Mouse (Mus musculus): ENCODE measurements around the gene Ctsa.
"Not testable (repeated sequence)": the region's sequence is repeated elsewhere in the genome, so short reads cannot be mapped to it uniquely, and the experiment has no call there.

Ctsa gene

GRCm38 (mm10) chr2:164832748-164833301 is at the start of gene Ctsa:
Ctsa (plus strand) TSS chr2:164832873.
- DNase-seq (ENCODE audit: low read depth, low spot score): no peak

GRCm38 (mm10) chr2:164783926-164784581 is 48.6 kb upstream of the Ctsa start:
- DNase-seq (ENCODE audit: low read depth, low spot score): no peak

DNA sequence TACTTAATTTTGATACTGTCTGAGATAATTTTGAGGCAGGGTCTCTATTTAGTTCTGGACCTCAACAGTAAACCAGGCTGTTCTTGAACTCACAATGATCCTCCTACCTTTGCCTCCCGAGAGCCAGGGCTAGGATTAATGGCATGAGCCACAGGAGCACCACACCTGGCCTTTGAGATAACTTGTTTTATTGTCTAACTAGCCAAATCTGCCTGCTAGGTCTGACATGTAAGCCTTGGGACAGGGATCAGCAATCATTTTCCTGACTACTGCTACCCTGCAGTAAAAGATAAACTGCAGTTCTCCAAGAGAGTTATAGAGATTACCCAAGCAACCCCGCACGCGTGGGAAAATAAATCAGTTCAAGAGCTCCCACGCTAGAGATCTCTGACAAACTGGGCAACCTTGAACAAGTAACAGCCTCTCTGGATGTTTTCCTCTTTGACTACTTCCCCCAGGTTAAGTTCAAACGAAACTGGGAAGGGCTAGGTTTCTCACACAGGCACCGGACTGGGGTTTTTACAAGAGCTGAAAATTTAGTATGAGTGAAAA is 47.7 kb upstream of the Ctsa start:
- DNase-seq (ENCODE audit: low read depth, low spot score): no peak

- peak; percentile 68 for DNase-seq (ENCODE audit: low read depth, low spot score)
Measured at GRCm38 (mm10) chr2:164785481-164786387, 46.9 kb upstream of the Ctsa start, which contains the start of gene Snx21. Snx21 (plus strand) TSS chr2:164785823.

DNA sequence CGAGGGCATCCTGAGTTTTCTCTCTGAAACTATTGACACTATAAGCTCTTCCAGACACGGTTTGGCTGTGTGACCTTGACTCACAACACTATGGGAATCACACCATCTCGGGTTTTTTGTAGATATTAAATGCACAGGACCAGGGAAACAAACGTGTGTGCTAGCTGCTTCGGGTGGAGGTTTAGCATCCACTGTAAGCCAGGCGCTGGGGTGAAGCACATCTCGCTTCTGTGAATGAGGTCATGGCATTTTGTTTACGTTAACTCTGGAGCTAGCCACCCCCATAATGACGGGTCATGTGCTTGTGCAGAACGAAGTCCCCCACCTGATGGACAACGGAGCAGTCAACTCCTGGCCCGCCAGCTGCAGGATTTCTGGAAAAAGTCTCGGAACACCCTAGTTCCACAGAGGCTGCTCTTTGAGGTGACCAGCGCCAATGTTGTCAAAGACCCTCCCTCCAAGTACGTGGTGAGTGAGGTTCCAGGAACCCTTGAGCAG is 46.2 kb upstream of the Ctsa start:
- DNase-seq (ENCODE audit: low read depth, low spot score): no peak

- DNase-seq (ENCODE audit: low read depth, low spot score): no peak
Measured at GRCm38 (mm10) chr2:164787032-164787431, 45.6 kb upstream of the Ctsa start.

- no peak for DNase-seq (ENCODE audit: low read depth, low spot score)
Measured at GRCm38 (mm10) chr2:164787779-164788178, 44.9 kb upstream of the Ctsa start.

GRCm38 (mm10) chr2:164788411-164788810 is 44.3 kb upstream of the Ctsa start:
- no peak for DNase-seq (ENCODE audit: low read depth, low spot score)

GRCm38 (mm10) chr2:164790451-164790850 is 42.2 kb upstream of the Ctsa start:
- DNase-seq (ENCODE audit: low read depth, low spot score): no peak

DNA sequence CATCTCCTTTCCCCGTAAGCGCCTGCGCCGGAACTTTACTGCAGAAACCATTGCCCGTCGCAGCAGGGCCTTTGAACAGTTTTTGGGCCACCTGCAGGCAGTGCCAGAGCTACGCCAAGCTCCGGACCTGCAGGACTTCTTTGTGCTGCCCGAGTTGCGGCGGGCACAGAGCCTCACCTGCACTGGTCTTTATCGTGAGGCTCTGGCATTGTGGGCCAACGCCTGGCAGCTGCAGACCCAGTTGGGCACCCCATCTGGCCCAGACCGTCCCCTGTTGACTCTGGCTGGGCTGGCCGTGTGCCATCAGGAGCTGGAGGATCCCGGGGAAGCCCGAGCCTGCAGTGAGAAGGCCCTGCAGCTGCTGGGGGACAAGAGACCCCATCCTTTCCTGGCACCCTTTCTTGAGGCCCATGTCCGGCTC is 40.8 kb upstream of the Ctsa start:
- DNase-seq (ENCODE audit: low read depth, low spot score): no peak

DNA sequence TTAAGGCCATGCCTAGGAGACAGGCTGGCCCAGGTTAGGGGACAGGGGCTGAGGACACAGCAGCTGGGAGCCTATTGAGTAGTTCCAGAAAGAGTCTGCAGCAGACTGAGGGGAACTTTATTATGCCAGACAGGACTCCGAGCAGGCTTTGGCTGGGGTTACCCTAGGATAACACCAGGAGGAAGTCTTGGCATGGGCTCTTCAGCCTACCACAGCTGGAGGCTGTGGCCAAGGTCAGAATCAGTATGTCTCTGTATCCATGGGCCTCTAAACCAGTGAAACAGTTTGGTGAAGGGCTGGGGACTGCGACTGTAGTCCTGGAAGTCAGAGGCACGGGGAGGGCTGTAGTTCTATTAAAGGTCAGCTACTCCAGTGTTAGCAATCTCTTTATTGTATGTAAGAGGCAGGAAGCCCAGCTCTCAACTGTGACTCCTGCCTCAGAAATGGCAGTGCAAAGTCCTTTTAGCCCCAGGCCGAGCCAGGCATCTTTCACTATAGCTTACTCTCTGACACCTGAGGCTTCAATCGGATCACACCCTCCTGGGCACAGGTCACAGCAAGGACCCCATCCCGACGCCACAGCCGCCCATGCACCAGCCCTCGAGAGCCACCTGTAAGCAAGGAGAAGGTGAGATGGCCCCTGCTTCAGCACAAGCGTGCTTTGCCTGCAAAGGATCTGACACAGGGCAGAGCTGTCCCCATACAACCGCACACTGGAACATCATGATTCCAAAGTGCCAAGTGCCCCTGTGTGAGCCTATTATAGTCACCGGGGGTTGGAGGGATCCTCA is 40.1 kb upstream of the Ctsa start:
- DNase-seq (ENCODE audit: low read depth, low spot score): no peak

- DNase-seq (ENCODE audit: low read depth, low spot score): no peak
Measured at GRCm38 (mm10) chr2:164793236-164793635, 39.4 kb upstream of the Ctsa start.

GRCm38 (mm10) chr2:164793772-164794171 is 38.9 kb upstream of the Ctsa start:
- DNase-seq (ENCODE audit: low read depth, low spot score): no peak

GRCm38 (mm10) chr2:164794293-164794692 is 38.4 kb upstream of the Ctsa start:
- DNase-seq (ENCODE audit: low read depth, low spot score): peak; percentile 77

DNA sequence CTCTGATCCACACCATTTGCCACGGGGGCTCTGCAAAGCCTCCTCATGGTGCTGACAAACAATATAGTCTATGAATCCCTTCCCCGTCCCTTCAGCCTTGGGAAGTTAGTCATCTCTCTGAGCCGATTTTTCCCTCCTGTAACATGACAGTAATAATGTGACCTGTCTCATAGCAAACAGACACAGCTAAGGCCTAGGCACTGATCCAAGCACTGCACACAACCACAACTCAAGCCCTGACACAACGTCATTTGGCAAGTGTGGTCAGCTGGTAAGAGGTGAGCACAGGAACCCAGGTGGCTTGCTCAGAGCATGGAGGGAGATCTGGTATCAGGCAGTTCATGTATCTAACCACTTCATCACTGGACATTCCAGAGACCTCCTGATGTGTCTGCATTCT is 36.8 kb upstream of the Ctsa start:
- DNase-seq (ENCODE audit: low read depth, low spot score): no peak

GRCm38 (mm10) chr2:164798554-164798953 is 34.1 kb upstream of the Ctsa start:
- DNase-seq (ENCODE audit: low read depth, low spot score): not testable (repeated sequence)

- no peak for DNase-seq (ENCODE audit: low read depth, low spot score)
Measured at GRCm38 (mm10) chr2:164800252-164801004, 32.2 kb upstream of the Ctsa start.

- no peak for DNase-seq (ENCODE audit: low read depth, low spot score)
Measured at GRCm38 (mm10) chr2:164803201-164803920, 29.3 kb upstream of the Ctsa start.

- DNase-seq (ENCODE audit: low read depth, low spot score): no peak
Measured at GRCm38 (mm10) chr2:164803921-164804313, 28.8 kb upstream of the Ctsa start.
